Mouse (Mus musculus) neural tube, embryonic 12.5 days (tissue): ENCODE data around the gene Mylip. TPM values are rescaled to one million over a fixed set of nuclear protein-coding genes. Genes with fewer than 3 reads are reported as not detected.
A peak's percentile ranks its signal among the peaks of the same experiment; 100 is the strongest.

Experiments used
- ATAC-seq: fragments of 200-750 bp; cut with Nextera tagmentation; 2 replicates; pipeline ENCODE4 v1.8.0; 2017; ENCODE audit warnings: low read depth, mild to moderate bottlenecking, moderate TSS enrichment, moderate library complexity; ENCODE audit not compliant: low FRiP score
- H3K27ac ChIP-seq: fragments of 300-500 bp; sonication (generic); 2 replicates; pipeline ENCODE4 v1.5.1; 2016
- H3K27me3 ChIP-seq: fragments of 300-500 bp; sonication (generic); replicated peaks from 2 replicates; pipeline ENCODE4 v1.6.1; 2016; ENCODE audit warnings: mild to moderate bottlenecking
- H3K36me3 ChIP-seq: fragments of 300-500 bp; sonication (generic); 2 replicates; pipeline ENCODE4 v1.6.1; 2016; ENCODE audit warnings: mild to moderate bottlenecking
- H3K4me1 ChIP-seq: fragments of 300-500 bp; sonication (generic); 2 replicates; pipeline ENCODE4 v1.6.1; 2016
- H3K4me2 ChIP-seq: fragments of 300-500 bp; sonication (generic); replicated peaks from 2 replicates; pipeline ENCODE4 v1.6.1; 2016; ENCODE audit warnings: mild to moderate bottlenecking
- H3K4me3 ChIP-seq: fragments of 300-500 bp; sonication (generic); 2 replicates; pipeline ENCODE4 v1.5.1; 2016
- H3K9ac ChIP-seq: fragments of 300-500 bp; sonication (generic); 2 replicates; pipeline ENCODE4 v1.6.1; 2016; ENCODE audit warnings: mild to moderate bottlenecking
- H3K9me3 ChIP-seq: fragments of 300-500 bp; sonication (generic); 2 replicates; pipeline ENCODE4 v1.6.1; 2016; ENCODE audit warnings: mild to moderate bottlenecking
- WGBS: fragments of 180-500 bp; shearing (Covaris S2); methylation state at CpG from one replicate; pipeline ENCODE4 v1.1.7; 2016; 5-methylcytosine and 5-hydroxymethylcytosine counted together
- polyA plus RNA-seq: library from polyadenylated mRNA; unstranded; fragments of >200 nt; fragmentation: Nextera tagmentation; extraction: Ambion mirVana; gene quantifications from 2 replicates; pipeline ENCODE4 v1.2.1, GENCODE M21; 2016

The Mylip gene
- polyA plus RNA-seq, 1 experiment from 2014 or later: 11.6 TPM

- no peak overlapping the region for H3K4me3 ChIP-seq
- peaks cover 12% of the 10 kb centered on the region; the same call in 1 of the 2 replicates for H3K4me1 ChIP-seq
- 80% methylated on average over 9 of the region's 9 CpGs for WGBS
- no peak overlapping the region for H3K27ac ChIP-seq
- no peak for ATAC-seq
- no peaks in the 10 kb centered on the region for H3K9me3 ChIP-seq
- H3K36me3 ChIP-seq: no peaks in the 10 kb centered on the region
- H3K4me2 ChIP-seq: no peak overlapping the region
- no peak overlapping the region for H3K9ac ChIP-seq
- H3K27me3 ChIP-seq: no peaks in the 10 kb centered on the region
Measured at GRCm38 (mm10) chr13:45444652-45445051, 55.1 kb downstream of the Mylip start.

GRCm38 (mm10) chr13:45446636-45447035 is 57.1 kb downstream of the Mylip start:
- Histone ChIP-seq H3K9me3 (no peaks in the 10 kb centered on the region), H3K27ac (no peak overlapping the region), H3K36me3 (no peaks in the 10 kb centered on the region), H3K9ac (no peak overlapping the region), H3K4me3 (no peak overlapping the region), H3K4me2 (no peak overlapping the region), H3K27me3 (no peaks in the 10 kb centered on the region), H3K4me1 (peaks cover 12% of the 10 kb centered on the region; the same call in 1 of the 2 replicates)
- 75% methylated on average over 1 of the region's 1 CpGs for WGBS
- ATAC-seq: no peak

- 55% methylated on average over 7 of the region's 7 CpGs for WGBS
- Histone ChIP-seq H3K4me1 (peaks cover 25% of the 10 kb centered on the region), H3K9ac (no peak overlapping the region), H3K27me3 (no peaks in the 10 kb centered on the region), H3K4me3 (no peak overlapping the region), H3K4me2 (no peak overlapping the region), H3K27ac (no peak overlapping the region), H3K36me3 (no peaks in the 10 kb centered on the region), H3K9me3 (no peaks in the 10 kb centered on the region)
- ATAC-seq: no peak
Measured at GRCm38 (mm10) chr13:45452437-45452836, 62.9 kb downstream of the Mylip start.

GRCm38 (mm10) chr13:45453033-45453432 is 63.5 kb downstream of the Mylip start:
- Histone ChIP-seq H3K9ac (no peak overlapping the region), H3K27ac (no peak overlapping the region), H3K4me1 (peaks cover 25% of the 10 kb centered on the region), H3K9me3 (no peaks in the 10 kb centered on the region), H3K27me3 (no peaks in the 10 kb centered on the region), H3K4me3 (no peak overlapping the region), H3K4me2 (no peak overlapping the region), H3K36me3 (no peaks in the 10 kb centered on the region)
- 62% methylated on average over 9 of the region's 9 CpGs for WGBS
- no peak for ATAC-seq

DNA sequence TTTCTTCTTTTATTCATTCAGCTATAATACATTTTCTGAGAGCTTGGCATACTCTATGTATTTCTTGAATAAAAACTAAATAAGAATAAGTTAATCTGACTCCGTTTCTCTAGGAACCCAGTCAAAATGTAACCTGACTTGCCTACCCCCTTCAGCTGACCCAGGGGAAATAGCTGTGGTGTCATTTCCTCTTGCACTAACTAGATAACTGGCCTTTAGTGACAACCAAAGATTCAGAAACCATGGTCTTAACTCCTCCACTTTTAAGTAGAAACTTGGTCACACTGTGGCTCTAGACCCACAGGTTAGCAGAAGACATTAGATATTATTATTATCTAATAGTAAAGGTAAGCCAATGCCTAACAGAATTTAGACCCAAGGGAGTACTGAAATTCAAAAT is 64.5 kb downstream of the Mylip start:
- WGBS: 77% methylated on average over 1 of the region's 1 CpGs
- Histone ChIP-seq H3K27ac (no peak overlapping the region), H3K4me2 (no peak overlapping the region), H3K9me3 (no peaks in the 10 kb centered on the region), H3K4me1 (peaks cover 25% of the 10 kb centered on the region), H3K27me3 (no peaks in the 10 kb centered on the region), H3K4me3 (no peak overlapping the region), H3K9ac (no peak overlapping the region), H3K36me3 (no peaks in the 10 kb centered on the region)
- no peak for ATAC-seq

DNA sequence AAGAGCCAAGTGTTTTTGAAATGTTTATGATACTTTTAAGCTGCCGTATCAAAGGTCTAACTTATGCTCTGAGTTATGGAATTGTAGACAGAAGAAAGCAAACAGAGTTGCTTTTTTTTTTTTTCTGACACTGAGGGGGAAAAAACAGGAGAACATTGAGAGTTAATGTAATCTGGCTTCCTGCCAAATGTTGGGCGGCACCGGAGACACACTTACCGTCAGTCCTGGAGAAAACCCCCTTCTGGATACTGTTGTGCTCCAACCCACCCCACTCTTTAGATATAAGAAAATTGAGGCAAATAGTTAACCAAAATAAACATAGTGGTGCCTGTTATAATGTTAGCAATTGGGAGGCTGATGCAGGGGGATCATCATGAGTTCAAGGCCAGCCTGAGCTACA is 65.1 kb downstream of the Mylip start:
- H3K27ac ChIP-seq: no peak overlapping the region
- no peaks in the 10 kb centered on the region for H3K36me3 ChIP-seq
- no peak overlapping the region for H3K9ac ChIP-seq
- H3K4me3 ChIP-seq: no peak overlapping the region
- H3K9me3 ChIP-seq: no peaks in the 10 kb centered on the region
- H3K4me1 ChIP-seq: peaks cover 25% of the 10 kb centered on the region
- no peaks in the 10 kb centered on the region for H3K27me3 ChIP-seq
- no peak for ATAC-seq
- WGBS: 17% methylated on average over 4 of the region's 4 CpGs
- H3K4me2 ChIP-seq: peak overlapping the region; percentile 38

GRCm38 (mm10) chr13:45455108-45455861 is 65.7 kb downstream of the Mylip start:
- Histone ChIP-seq H3K27me3 (no peaks in the 10 kb centered on the region), H3K36me3 (no peaks in the 10 kb centered on the region), H3K4me2 (peak overlapping the region; percentile 38), H3K4me3 (no peak overlapping the region), H3K27ac (peak overlapping the region; percentile 46; the same call in 1 of the 2 replicates), H3K9ac (no peak overlapping the region), H3K4me1 (peaks cover 25% of the 10 kb centered on the region), H3K9me3 (no peaks in the 10 kb centered on the region)
- 15% methylated on average over 15 of the region's 15 CpGs for WGBS
- ATAC-seq: peak; percentile 68; the same call in 1 of the 2 replicates

- Histone ChIP-seq H3K9me3 (no peaks in the 10 kb centered on the region), H3K27ac (no peak overlapping the region; the same call in 1 of the 2 replicates), H3K4me1 (peaks cover 25% of the 10 kb centered on the region), H3K27me3 (no peaks in the 10 kb centered on the region), H3K4me3 (no peak overlapping the region), H3K36me3 (no peaks in the 10 kb centered on the region), H3K4me2 (0 out of 2 replicates have a peak overlapping the region, but pooled peaks have one; percentile 38), H3K9ac (no peak overlapping the region)
- WGBS: 68% methylated on average over 2 of the region's 2 CpGs
- no peak for ATAC-seq
Measured at GRCm38 (mm10) chr13:45455862-45456192, 66.3 kb downstream of the Mylip start.

GRCm38 (mm10) chr13:45457459-45457858 is 67.9 kb downstream of the Mylip start:
- Histone ChIP-seq H3K4me2 (no peak overlapping the region), H3K27me3 (no peaks in the 10 kb centered on the region), H3K4me3 (no peak overlapping the region), H3K4me1 (peaks cover 25% of the 10 kb centered on the region), H3K36me3 (no peaks in the 10 kb centered on the region), H3K9ac (no peak overlapping the region), H3K9me3 (no peaks in the 10 kb centered on the region), H3K27ac (no peak overlapping the region)
- WGBS: 70% methylated on average over 7 of the region's 7 CpGs
- no peak for ATAC-seq

DNA sequence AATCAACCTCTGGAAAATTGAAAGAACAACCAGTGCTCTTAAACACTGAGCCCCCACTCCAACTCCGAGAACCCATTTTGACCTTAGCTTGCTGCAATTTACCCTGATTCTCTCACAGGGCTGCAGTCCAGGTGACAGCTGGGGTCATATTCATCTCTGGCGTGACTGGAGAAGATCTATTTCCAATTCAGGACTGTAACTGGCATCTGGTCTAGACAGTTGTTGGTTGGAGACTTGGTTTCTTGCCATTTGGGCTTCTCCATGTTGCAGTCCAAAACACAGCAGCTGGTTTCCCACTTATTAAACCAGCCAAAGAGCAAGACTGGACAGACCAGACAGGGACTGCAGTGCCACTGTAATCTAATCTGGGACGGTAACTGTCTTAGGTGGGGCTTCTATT is 70.6 kb downstream of the Mylip start:
- no peak for ATAC-seq
- H3K27me3 ChIP-seq: no peaks in the 10 kb centered on the region; the same call in 1 of the 2 replicates
- 89% methylated on average over 3 of the region's 3 CpGs for WGBS

DNA sequence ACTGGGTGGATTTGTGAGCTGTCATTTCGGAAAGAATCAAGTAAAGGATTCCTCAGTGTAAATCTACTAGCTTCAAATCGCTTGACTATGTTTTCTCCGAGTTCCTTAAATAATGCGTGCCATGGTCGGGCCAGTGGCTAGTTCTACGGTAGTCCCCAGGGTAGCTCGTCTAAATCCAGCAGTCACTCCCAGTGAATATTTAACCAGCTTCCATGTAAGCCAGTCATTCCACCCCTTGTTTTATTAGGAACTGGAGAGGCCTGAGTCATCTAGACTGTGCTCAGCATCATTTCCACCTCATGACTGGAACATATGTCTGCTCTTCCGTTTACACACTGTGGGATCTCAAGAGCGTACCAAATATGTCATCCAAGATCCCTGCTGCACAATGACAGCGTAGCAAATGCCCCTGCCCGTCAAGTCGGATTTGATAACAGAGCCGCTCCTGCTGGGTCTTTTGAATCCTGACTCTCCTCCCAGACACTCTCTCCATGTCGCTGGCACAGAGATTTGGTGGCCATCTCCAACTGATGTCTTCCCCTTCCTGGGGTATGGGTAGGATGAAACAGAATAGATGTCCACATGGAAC is 71.9 kb downstream of the Mylip start:
- Histone ChIP-seq H3K4me2 (no peak overlapping the region), H3K4me3 (no peak overlapping the region), H3K27ac (no peak overlapping the region), H3K36me3 (no peaks in the 10 kb centered on the region), H3K4me1 (no peaks in the 10 kb centered on the region), H3K9me3 (no peaks in the 10 kb centered on the region), H3K27me3 (no peaks in the 10 kb centered on the region; the same call in 1 of the 2 replicates), H3K9ac (no peak overlapping the region)
- no peak for ATAC-seq
- WGBS: 81% methylated on average over 14 of the region's 14 CpGs

More for the DNA sequence above, 70.6 kb downstream of the Mylip start:
- Histone ChIP-seq H3K4me2 (no peak overlapping the region), H3K36me3 (no peaks in the 10 kb centered on the region), H3K27ac (no peak overlapping the region), H3K4me1 (peaks cover 8% of the 10 kb centered on the region), H3K4me3 (no peak overlapping the region), H3K9me3 (no peaks in the 10 kb centered on the region), H3K9ac (no peak overlapping the region)
